Mouse (Mus musculus) embryonic facial prominence, embryonic 12.5 days (tissue): ENCODE data around the gene Med31. TPM values are rescaled to one million over a fixed set of nuclear protein-coding genes. Genes with fewer than 3 reads are reported as not detected.

Experiments
- ATAC-seq: fragments of 200-750 bp; cut with Nextera tagmentation; 2 replicates; pipeline ENCODE4 v1.8.0; 2017; ENCODE audit not compliant: insufficient number of reproducible peaks, insufficient read depth, low FRiP score, low TSS enrichment
- H3K27ac ChIP-seq: fragments of 300-500 bp; sonication (generic); 2 replicates; pipeline ENCODE4 v1.5.1; 2016; ENCODE audit warnings: mild to moderate bottlenecking
- H3K27me3 ChIP-seq: fragments of 300-500 bp; sonication (generic); 2 replicates; pipeline ENCODE4 v1.6.1; 2016; ENCODE audit warnings: mild to moderate bottlenecking, moderate library complexity
- H3K36me3 ChIP-seq: fragments of 300-500 bp; sonication (generic); 2 replicates; pipeline ENCODE4 v1.6.1; 2016; ENCODE audit warnings: mild to moderate bottlenecking
- H3K4me1 ChIP-seq: fragments of 300-500 bp; sonication (generic); 2 replicates; pipeline ENCODE4 v1.6.1; 2016
- H3K4me2 ChIP-seq: fragments of 300-500 bp; sonication (generic); replicated peaks from 2 replicates; pipeline ENCODE4 v1.6.1; 2016; ENCODE audit warnings: mild to moderate bottlenecking, moderate library complexity
- H3K4me3 ChIP-seq: fragments of 300-500 bp; sonication (generic); 2 replicates; pipeline ENCODE4 v1.5.1; 2016; ENCODE audit warnings: mild to moderate bottlenecking
- H3K9ac ChIP-seq: fragments of 300-500 bp; sonication (generic); 2 replicates; pipeline ENCODE4 v1.6.1; 2016; ENCODE audit warnings: mild to moderate bottlenecking, moderate library complexity
- H3K9me3 ChIP-seq: fragments of 300-500 bp; sonication (generic); 2 replicates; pipeline ENCODE4 v1.6.1; 2016; ENCODE audit warnings: mild to moderate bottlenecking, moderate library complexity
- WGBS: fragments of 180-500 bp; shearing (Covaris S2); methylation state at CpG from one replicate; pipeline ENCODE4 v1.1.7; 2016; 5-methylcytosine and 5-hydroxymethylcytosine counted together
- polyA plus RNA-seq: library from polyadenylated mRNA; unstranded; fragments of >200 nt; fragmentation: Nextera tagmentation; extraction: Ambion mirVana; gene quantifications from 2 replicates; pipeline ENCODE4 v1.2.1, GENCODE M21; 2016

Gene Med31
- polyA plus RNA-seq, result 47.0 and 48.8 TPM in 2 replicates

DNA sequence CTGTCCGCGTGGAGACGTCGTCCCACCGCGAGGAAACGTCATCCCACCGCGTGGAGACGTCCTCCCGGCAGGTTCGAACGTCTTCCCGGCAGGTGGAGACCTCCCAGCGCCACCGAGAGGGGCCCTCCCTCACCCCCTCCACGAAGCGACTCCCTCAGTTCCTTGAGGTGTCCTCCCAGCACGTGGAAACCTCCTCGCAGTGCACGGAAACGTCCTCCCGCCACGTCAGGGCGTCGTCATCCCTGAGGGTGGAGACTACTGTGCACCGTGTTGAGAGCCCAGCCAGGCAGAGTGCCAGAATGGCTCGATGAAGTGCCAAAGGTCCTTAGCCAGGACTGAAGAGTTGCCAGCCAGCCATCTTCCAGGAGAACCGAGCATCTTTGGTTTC, at the start of gene Med31:
Med31 (minus strand) TSS at position 183 of the 388 bp plus-strand sequence.
- peak within 1 kb of the TSS; percentile 90 for H3K4me3 ChIP-seq
- 5% methylated on average over 28 of the region's 29 CpGs for WGBS
- H3K4me1 ChIP-seq, result peaks cover 11% of the 10 kb centered on the region; the same call in 1 of the 2 replicates
- H3K27me3 ChIP-seq, result no peaks in the 10 kb centered on the region
- H3K4me2 ChIP-seq, result peak within 1 kb of the TSS; percentile 93
- peak; percentile 71 for ATAC-seq
- no peaks in the 10 kb centered on the region for H3K9me3 ChIP-seq
- H3K9ac ChIP-seq, result peak within 1 kb of the TSS; percentile 79
- H3K36me3 ChIP-seq, result peaks cover 14% of the 10 kb centered on the region
- H3K27ac ChIP-seq, result peak within 1 kb of the TSS; percentile 50; the same call in 1 of the 2 replicates

GRCm38 (mm10) chr11:72256441-72256840, 41.0 kb upstream of the Med31 start:
- Histone ChIP-seq H3K4me1 (no peaks in the 10 kb centered on the region), H3K36me3 (no peaks in the 10 kb centered on the region), H3K9me3 (no peaks in the 10 kb centered on the region), H3K27me3 (no peaks in the 10 kb centered on the region), H3K9ac (no peak overlapping the region), H3K4me2 (no peak overlapping the region), H3K27ac (no peak overlapping the region), H3K4me3 (no peak overlapping the region)
- no peak for ATAC-seq
- WGBS, result 80% methylated on average over 2 of the region's 2 CpGs

GRCm38 (mm10) chr11:72255629-72256028, 40.2 kb upstream of the Med31 start:
- H3K9me3 ChIP-seq, result no peaks in the 10 kb centered on the region
- 87% methylated on average over 4 of the region's 4 CpGs for WGBS
- H3K9ac ChIP-seq, result no peak overlapping the region

GRCm38 (mm10) chr11:72245196-72245753, 29.9 kb upstream of the Med31 start:
- Histone ChIP-seq H3K4me3 (no peak overlapping the region), H3K27me3 (no peaks in the 10 kb centered on the region), H3K36me3 (no peaks in the 10 kb centered on the region), H3K9ac (no peak overlapping the region), H3K27ac (no peak overlapping the region), H3K4me1 (peaks cover 5% of the 10 kb centered on the region; the same call in 1 of the 2 replicates), H3K9me3 (no peaks in the 10 kb centered on the region), H3K4me2 (no peak overlapping the region)
- no peak for ATAC-seq
- WGBS, result 54% methylated on average over 8 of the region's 8 CpGs

More at GRCm38 (mm10) chr11:72255629-72256028, 40.2 kb upstream of the Med31 start:
- no peaks in the 10 kb centered on the region for H3K27me3 ChIP-seq
- no peak overlapping the region for H3K27ac ChIP-seq
- no peak overlapping the region for H3K4me3 ChIP-seq
- H3K4me1 ChIP-seq, result no peaks in the 10 kb centered on the region
- no peak for ATAC-seq
- H3K4me2 ChIP-seq, result no peak overlapping the region
- no peaks in the 10 kb centered on the region for H3K36me3 ChIP-seq

DNA sequence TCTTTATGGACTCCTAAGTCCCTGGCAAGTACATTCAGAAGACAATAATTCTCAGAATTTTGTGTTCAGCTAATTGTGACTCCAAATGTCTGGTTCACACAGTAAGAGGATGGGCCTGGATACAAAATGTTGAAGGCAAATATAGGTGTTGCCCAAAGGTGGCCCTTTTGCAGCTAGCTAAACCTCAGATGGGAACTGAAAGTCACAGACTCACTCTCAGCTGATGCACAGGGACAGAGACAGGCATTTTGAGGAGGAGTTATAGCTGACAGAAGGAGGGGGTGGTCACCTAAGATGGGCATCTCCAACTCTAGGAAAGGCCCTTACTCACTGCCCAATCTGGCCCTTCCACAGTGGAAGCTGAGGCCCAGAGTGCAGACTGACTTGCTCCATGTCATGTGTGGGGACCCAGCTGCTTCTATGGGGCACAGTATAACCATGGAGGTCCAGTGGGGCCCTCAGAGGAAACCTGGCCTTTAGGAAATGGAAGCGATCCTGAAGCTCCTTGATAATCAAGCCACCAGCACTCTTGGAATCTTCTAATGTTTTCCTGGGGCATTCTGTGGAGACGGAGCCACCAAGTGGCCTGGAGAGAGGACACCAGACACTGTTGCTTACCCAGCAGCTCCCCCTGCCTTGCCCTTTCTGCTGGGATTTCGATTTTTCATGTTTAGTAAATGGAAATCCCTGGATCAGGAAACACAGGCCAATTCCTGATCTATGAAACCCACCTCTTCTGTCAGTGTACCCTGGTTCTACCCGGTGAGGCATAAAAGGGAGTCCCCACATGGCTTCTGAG, 24.9 kb upstream of the Med31 start:
- H3K4me2 ChIP-seq, result no peak overlapping the region
- no peak for ATAC-seq
- WGBS, result 79% methylated on average over 4 of the region's 4 CpGs

GRCm38 (mm10) chr11:72234013-72234412, 18.6 kb upstream of the Med31 start:
- WGBS, result 72% methylated on average over 5 of the region's 5 CpGs
- ATAC-seq, result no peak

More for the DNA sequence above, 24.9 kb upstream of the Med31 start:
- Histone ChIP-seq H3K9ac (no peak overlapping the region), H3K27ac (no peak overlapping the region), H3K27me3 (no peaks in the 10 kb centered on the region), H3K4me3 (no peak overlapping the region), H3K4me1 (peaks cover 2% of the 10 kb centered on the region; the same call in 1 of the 2 replicates), H3K36me3 (no peaks in the 10 kb centered on the region), H3K9me3 (no peaks in the 10 kb centered on the region)

GRCm38 (mm10) chr11:72232991-72233390, 17.6 kb upstream of the Med31 start:
- Histone ChIP-seq H3K4me3 (no peak overlapping the region), H3K9ac (no peak overlapping the region), H3K4me2 (no peak overlapping the region), H3K27me3 (no peaks in the 10 kb centered on the region), H3K36me3 (no peaks in the 10 kb centered on the region), H3K9me3 (no peaks in the 10 kb centered on the region), H3K4me1 (no peaks in the 10 kb centered on the region), H3K27ac (no peak overlapping the region)
- no peak for ATAC-seq
- WGBS, result 70% methylated on average over 1 of the region's 1 CpGs

More at GRCm38 (mm10) chr11:72234013-72234412, 18.6 kb upstream of the Med31 start:
- no peak overlapping the region for H3K4me3 ChIP-seq
- no peak overlapping the region for H3K9ac ChIP-seq
- no peaks in the 10 kb centered on the region for H3K36me3 ChIP-seq
- no peak overlapping the region for H3K4me2 ChIP-seq
- H3K9me3 ChIP-seq, result no peaks in the 10 kb centered on the region
- no peaks in the 10 kb centered on the region for H3K27me3 ChIP-seq
- no peak overlapping the region for H3K27ac ChIP-seq
- H3K4me1 ChIP-seq, result no peaks in the 10 kb centered on the region

- Histone ChIP-seq H3K9ac (no peak overlapping the region), H3K4me2 (no peak overlapping the region), H3K9me3 (no peaks in the 10 kb centered on the region), H3K4me3 (no peak overlapping the region), H3K27ac (no peak overlapping the region), H3K36me3 (no peaks in the 10 kb centered on the region), H3K27me3 (no peaks in the 10 kb centered on the region), H3K4me1 (no peaks in the 10 kb centered on the region)
- 84% methylated on average over 7 of the region's 7 CpGs for WGBS
- ATAC-seq, result no peak
These were observed 16.7 kb upstream of the Med31 start for GRCm38 (mm10) chr11:72232068-72232467.

DNA sequence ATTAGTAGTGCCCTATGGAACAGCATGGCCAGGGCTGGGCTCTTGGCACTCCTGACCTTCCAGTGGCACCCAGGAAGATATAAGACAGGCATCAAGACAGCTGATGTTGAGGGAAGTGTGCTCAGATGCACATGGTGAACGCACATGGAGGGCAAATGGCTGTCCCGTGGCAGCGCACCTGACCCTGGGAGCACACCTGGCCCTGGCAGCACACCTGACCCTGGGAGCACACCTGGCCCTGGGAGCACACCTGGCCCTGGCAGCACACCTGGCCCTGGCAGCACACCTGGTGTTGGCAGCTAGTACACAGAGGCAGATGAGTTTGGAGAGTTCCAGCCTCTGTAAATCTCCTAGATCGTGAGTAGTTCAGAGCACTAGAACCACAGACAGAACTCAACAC, 13.1 kb upstream of the Med31 start:
- Histone ChIP-seq H3K9ac (no peak overlapping the region), H3K4me1 (no peaks in the 10 kb centered on the region), H3K9me3 (no peaks in the 10 kb centered on the region), H3K4me2 (no peak overlapping the region), H3K4me3 (no peak overlapping the region), H3K27me3 (no peaks in the 10 kb centered on the region), H3K27ac (no peak overlapping the region), H3K36me3 (no peaks in the 10 kb centered on the region)
- no peak for ATAC-seq
- WGBS, result 92% methylated on average over 4 of the region's 4 CpGs

GRCm38 (mm10) chr11:72226901-72227300, 11.5 kb upstream of the Med31 start:
- no peak for ATAC-seq
- H3K4me1 ChIP-seq, result no peaks in the 10 kb centered on the region
- no peaks in the 10 kb centered on the region for H3K9me3 ChIP-seq
- H3K27me3 ChIP-seq, result no peaks in the 10 kb centered on the region
- 78% methylated on average over 6 of the region's 6 CpGs for WGBS
- H3K4me2 ChIP-seq, result no peak overlapping the region
- no peak overlapping the region for H3K27ac ChIP-seq
- H3K36me3 ChIP-seq, result no peaks in the 10 kb centered on the region; the same call in 1 of the 2 replicates
- no peak overlapping the region for H3K9ac ChIP-seq
- no peak overlapping the region for H3K4me3 ChIP-seq

GRCm38 (mm10) chr11:72226020-72226791, 10.8 kb upstream of the Med31 start:
- 37% methylated on average over 10 of the region's 10 CpGs for WGBS
- Histone ChIP-seq H3K9ac (no peak overlapping the region), H3K27ac (no peak overlapping the region), H3K4me1 (no peaks in the 10 kb centered on the region), H3K9me3 (no peaks in the 10 kb centered on the region), H3K27me3 (no peaks in the 10 kb centered on the region), H3K4me3 (no peak overlapping the region), H3K36me3 (no peaks in the 10 kb centered on the region; the same call in 1 of the 2 replicates), H3K4me2 (no peak overlapping the region)
- ATAC-seq, result 0 out of 2 replicates have a peak, but pooled peaks have one; percentile 28
